Mouse (Mus musculus): ENCODE measurements around the gene Pced1b.

GRCm38 (mm10) chr15:97290351-97290750 is 43.4 kb downstream of the Pced1b start:
- TF ChIP-seq CTCF (IDR thresholded peaks at IDR 0.05; ENCODE audit: low read depth, low read length) = no peak
- no peak for TF ChIP-seq POLR2A (IDR thresholded peaks at IDR 0.05; ENCODE audit: extremely low read depth, insufficient read depth, low read length)
